Mouse (Mus musculus) ES-Bruce4 (cell line): ENCODE measurements around the gene Ccl5. TPM values are rescaled to one million over a fixed set of nuclear protein-coding genes. Genes with fewer than 3 reads are reported as not detected.

ENCODE experiments used
- H3K27ac ChIP-seq: 2 replicates; pipeline ENCODE4 v1.5.1; 2012; ENCODE audit warnings: low read length, inconsistent platforms; ENCODE audit not compliant: insufficient read depth
- H3K27me3 ChIP-seq: 2 replicates; pipeline ENCODE4 v1.6.1; 2012; ENCODE audit warnings: mild to moderate bottlenecking, low read length, inconsistent platforms; ENCODE audit not compliant: control insufficient read depth, poor library complexity, insufficient read depth, severe bottlenecking
- H3K36me3 ChIP-seq: 2 replicates; pipeline ENCODE4 v1.6.1; 2012; ENCODE audit warnings: inconsistent platforms, mild to moderate bottlenecking, low read length, moderate library complexity; ENCODE audit not compliant: control insufficient read depth, poor library complexity, insufficient read depth, severe bottlenecking
- H3K4me1 ChIP-seq: one replicate; pipeline ENCODE4 v1.8.1; 2011; ENCODE audit warnings: low read length; ENCODE audit not compliant: control insufficient read depth, insufficient read depth
- H3K4me3 ChIP-seq: 2 replicates; pipeline ENCODE4 v1.5.1; 2011; ENCODE audit warnings: low read depth, mild to moderate bottlenecking, low read length
- H3K9ac ChIP-seq: 2 replicates; pipeline ENCODE4 v1.6.1; 2012; ENCODE audit warnings: low read depth, mild to moderate bottlenecking, inconsistent platforms; ENCODE audit not compliant: poor library complexity, severe bottlenecking
- H3K9me3 ChIP-seq: replicated peaks from 2 replicates; pipeline ENCODE4 v1.6.1; 2012; ENCODE audit warnings: mild to moderate bottlenecking, low read length, inconsistent platforms; ENCODE audit not compliant: control insufficient read depth, poor library complexity, insufficient read depth, severe bottlenecking
- CTCF ChIP-seq: IDR thresholded peaks from one replicate; pipeline ENCODE4 v1.8.1; 2011; ENCODE audit warnings: low read depth, low read length
- EP300 ChIP-seq: IDR thresholded peaks from 2 replicates; pipeline ENCODE4 v1.6.1; 2011; ENCODE audit warnings: low read depth, low read length; ENCODE audit not compliant: insufficient read depth
- POLR2A ChIP-seq: IDR thresholded peaks from one replicate; pipeline ENCODE4 v1.8.1; 2011; ENCODE audit warnings: low read length; ENCODE audit not compliant: insufficient read depth
- polyA plus RNA-seq: library from polyadenylated mRNA; stranded (reverse); fragments of >200 nt; gene quantifications from 2 replicates; pipeline ENCODE4 v1.2.4, GENCODE M21; 2011; ENCODE audit warnings: low read depth; ENCODE audit not compliant: missing spikeins, insufficient read depth, insufficient read length

Gene Ccl5
- polyA plus RNA-seq, 1 experiment = not detected

DNA sequence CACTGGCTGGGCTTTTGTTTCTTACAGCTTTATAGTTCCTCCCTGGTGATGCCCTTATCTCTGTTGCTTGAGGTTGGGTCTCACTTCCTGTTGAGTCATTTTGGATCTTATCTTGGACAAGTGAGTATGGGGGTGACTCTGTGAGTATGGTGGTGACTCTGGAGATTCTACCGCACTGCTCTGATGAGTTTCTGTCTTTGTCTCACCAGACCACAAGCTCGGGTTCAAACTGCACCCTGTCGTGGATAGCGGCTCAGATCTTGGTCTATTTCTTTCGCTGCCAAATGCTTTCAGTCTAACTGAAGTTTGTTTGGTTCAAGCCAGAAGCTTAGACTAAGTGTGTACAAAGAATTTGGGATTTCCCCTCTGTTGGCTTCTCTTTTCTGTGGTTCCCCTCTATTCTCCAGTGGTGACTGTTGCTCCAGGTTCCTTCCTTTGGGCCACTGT is 19.9 kb upstream of the Ccl5 start:
- Histone ChIP-seq H3K36me3 (no peaks in the 10 kb centered on the region), H3K9me3 (no peaks in the 10 kb centered on the region; the same call in 1 of the 2 replicates), H3K4me3 (no peak overlapping the region), H3K9ac (no peak overlapping the region), H3K27ac (no peak overlapping the region), H3K27me3 (no peaks in the 10 kb centered on the region), H3K4me1 (no peaks in the 10 kb centered on the region)
- TF ChIP-seq EP300 (no peak), POLR2A (no peak), CTCF (no peak)

DNA sequence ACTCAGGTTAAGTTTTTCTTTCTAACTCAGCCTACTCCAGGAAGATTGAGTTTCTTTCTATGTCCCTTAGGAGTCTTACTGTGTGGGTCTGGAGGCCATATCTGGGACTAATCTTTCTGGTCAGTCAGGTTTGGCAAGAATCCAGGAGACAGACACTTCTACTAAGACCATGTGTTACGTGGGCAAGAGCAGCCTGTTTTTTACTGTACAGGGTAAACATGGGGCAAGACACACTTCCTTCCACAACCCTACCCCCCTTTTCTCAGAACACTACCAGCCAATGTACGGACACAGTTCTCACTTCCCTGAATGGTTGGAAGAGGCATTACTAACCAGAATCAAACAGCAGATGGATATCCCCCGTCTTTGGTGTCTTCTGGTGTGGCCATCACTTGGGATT is 13.9 kb upstream of the Ccl5 start:
- no peak overlapping the region for H3K27ac ChIP-seq
- no peak overlapping the region for H3K4me3 ChIP-seq
- H3K9me3 ChIP-seq = no peaks in the 10 kb centered on the region; the same call in 1 of the 2 replicates
- H3K27me3 ChIP-seq = no peaks in the 10 kb centered on the region
- TF ChIP-seq CTCF = no peak
- no peak for TF ChIP-seq POLR2A
- TF ChIP-seq EP300 = no peak
- H3K9ac ChIP-seq = no peak overlapping the region
- H3K4me1 ChIP-seq = no peaks in the 10 kb centered on the region
- no peaks in the 10 kb centered on the region for H3K36me3 ChIP-seq

DNA sequence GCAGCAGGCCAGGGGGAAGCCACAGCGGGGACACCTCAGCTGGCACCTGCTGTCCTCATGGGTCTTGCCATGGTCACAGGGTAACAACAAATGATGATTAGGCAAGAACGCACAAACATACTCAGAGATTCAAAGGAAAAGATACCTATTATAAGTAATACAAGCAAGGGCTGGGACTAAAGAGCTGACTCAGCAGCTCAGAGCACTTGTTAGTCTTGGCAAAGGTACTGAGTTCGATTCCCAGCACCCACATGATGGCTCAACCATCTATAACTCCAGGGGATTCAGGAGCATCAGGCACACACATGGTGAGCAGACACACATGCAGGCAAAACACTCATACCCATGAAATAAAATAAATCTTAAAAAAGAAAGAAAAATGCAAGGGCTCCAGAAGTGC is 11.1 kb upstream of the Ccl5 start:
- no peaks in the 10 kb centered on the region for H3K27me3 ChIP-seq
- H3K4me3 ChIP-seq = no peak overlapping the region
- no peaks in the 10 kb centered on the region for H3K9me3 ChIP-seq
- no peak for TF ChIP-seq POLR2A
- no peak for TF ChIP-seq EP300
- TF ChIP-seq CTCF = no peak
- H3K36me3 ChIP-seq = no peaks in the 10 kb centered on the region
- no peak overlapping the region for H3K9ac ChIP-seq
- no peak overlapping the region for H3K27ac ChIP-seq
- no peaks in the 10 kb centered on the region for H3K4me1 ChIP-seq

DNA sequence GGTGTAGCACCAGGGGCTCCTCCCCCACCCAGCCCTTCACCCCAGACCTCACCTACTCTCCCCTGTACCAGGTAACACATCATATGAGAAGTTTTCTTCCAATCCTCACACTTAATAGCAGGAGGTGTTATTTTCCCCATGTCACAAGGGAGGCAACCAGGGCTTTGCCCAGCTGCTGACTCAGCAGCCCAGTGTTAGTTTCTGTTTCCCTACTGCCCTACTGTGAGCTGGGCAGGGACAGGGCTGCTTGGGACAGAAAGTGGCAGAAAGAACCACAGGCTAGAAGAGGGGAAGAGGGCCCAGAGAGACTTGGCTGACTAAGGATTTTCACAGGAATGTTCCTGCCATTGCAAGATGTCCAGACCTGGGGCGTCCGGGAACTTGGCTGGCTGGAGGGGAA is 10.6 kb upstream of the Ccl5 start:
- H3K9ac ChIP-seq = no peak overlapping the region
- TF ChIP-seq EP300 = no peak
- TF ChIP-seq CTCF = no peak
- no peak for TF ChIP-seq POLR2A
- H3K9me3 ChIP-seq = no peaks in the 10 kb centered on the region
- no peak overlapping the region for H3K27ac ChIP-seq
- no peaks in the 10 kb centered on the region for H3K27me3 ChIP-seq
- H3K36me3 ChIP-seq = no peaks in the 10 kb centered on the region
- no peak overlapping the region for H3K4me3 ChIP-seq
- no peaks in the 10 kb centered on the region for H3K4me1 ChIP-seq

DNA sequence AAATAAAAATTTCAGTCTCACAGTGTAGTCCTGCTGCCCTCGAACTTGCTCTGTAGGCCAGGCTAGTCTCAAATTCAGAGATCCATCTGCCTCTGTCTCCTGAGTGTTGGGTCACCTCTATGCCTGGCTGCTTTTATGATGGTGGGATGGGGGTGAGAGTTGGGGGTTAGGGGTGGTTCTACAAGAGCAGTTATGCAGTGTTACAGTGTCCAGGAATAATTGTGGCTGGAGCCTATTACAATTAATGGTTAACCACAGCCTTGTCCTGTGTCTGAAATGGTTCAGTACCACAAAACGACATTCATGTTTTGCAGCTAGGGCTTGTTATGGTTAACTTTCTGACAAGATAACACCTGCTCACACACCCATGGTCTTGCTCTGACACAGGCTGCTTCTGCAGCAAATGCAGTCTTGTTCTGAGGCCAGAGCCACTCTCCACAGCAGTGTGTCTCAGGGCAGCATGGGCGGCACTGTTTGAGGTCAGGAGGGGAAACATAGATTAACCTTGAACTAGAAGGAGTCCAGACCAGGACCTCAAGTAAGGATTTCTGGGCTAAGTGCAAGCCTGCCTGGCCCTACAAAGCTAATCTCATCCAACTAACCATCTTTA is 8.5 kb upstream of the Ccl5 start:
- no peaks in the 10 kb centered on the region for H3K27me3 ChIP-seq
- no peaks in the 10 kb centered on the region for H3K36me3 ChIP-seq
- no peak overlapping the region for H3K27ac ChIP-seq
- no peak overlapping the region for H3K9ac ChIP-seq
- no peaks in the 10 kb centered on the region for H3K4me1 ChIP-seq
- H3K4me3 ChIP-seq = no peak overlapping the region
- TF ChIP-seq CTCF (no peak), POLR2A (no peak), EP300 (no peak)
- no peaks in the 10 kb centered on the region for H3K9me3 ChIP-seq

DNA sequence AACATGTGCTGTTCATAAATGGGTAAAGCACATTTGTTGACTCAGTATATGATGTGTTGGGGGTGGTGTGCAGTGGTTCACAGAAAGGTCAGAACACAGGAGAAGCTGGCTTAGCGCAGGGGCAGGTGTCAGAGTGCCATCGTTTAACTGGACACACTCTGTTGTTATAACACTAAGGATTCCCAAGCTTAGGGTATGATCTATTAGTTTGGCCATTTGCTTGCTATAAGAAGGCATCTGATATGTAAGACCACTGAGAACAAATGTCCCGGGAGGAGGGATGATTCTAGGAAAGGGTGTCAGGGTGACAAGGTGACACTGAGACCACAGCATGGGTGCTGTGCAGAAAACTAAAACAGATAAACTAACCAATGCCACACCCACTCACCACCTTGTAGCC is 6.5 kb upstream of the Ccl5 start:
- no peaks in the 10 kb centered on the region for H3K27me3 ChIP-seq
- TF ChIP-seq EP300 (no peak), CTCF (no peak), POLR2A (no peak)
- H3K27ac ChIP-seq = no peak overlapping the region

More for the DNA sequence above, 6.5 kb upstream of the Ccl5 start:
- no peak overlapping the region for H3K9ac ChIP-seq
- no peak overlapping the region for H3K4me3 ChIP-seq
- H3K4me1 ChIP-seq = no peaks in the 10 kb centered on the region
- H3K9me3 ChIP-seq = no peaks in the 10 kb centered on the region
- H3K36me3 ChIP-seq = no peaks in the 10 kb centered on the region
